Mouse (Mus musculus) cerebellum, adult 11 months (tissue): Measurements from ENCODE around the gene Cryba1.
"Not testable (repeated sequence)": the region's sequence is repeated elsewhere in the genome, so short reads cannot be mapped to it uniquely, and the experiment has no call there.

ENCODE experiments used
- DNase-seq: peaks from one replicate; pipeline ENCODE4 v3.0.0; 2022

The Cryba1 gene

GRCm38 (mm10) chr11:77725183-77725582, at the start of gene Cryba1:
Gene Cryba1, minus strand, starts transcription at chr11:77725283.
- DNase-seq = no peak

GRCm38 (mm10) chr11:77771879-77772713, 47.0 kb upstream of the Cryba1 start:
- DNase-seq = no peak

GRCm38 (mm10) chr11:77770346-77770745, 45.3 kb upstream of the Cryba1 start:
- no peak for DNase-seq

- DNase-seq = no peak
These were observed 44.4 kb upstream of the Cryba1 start for GRCm38 (mm10) chr11:77769496-77769895.

- DNase-seq = no peak
These were observed 41.4 kb upstream of the Cryba1 start for GRCm38 (mm10) chr11:77766351-77767001.

- DNase-seq = no peak
These were observed 40.3 kb upstream of the Cryba1 start for GRCm38 (mm10) chr11:77765459-77765777.

- DNase-seq = no peak
These were observed 39.8 kb upstream of the Cryba1 start for GRCm38 (mm10) chr11:77764694-77765458.

GRCm38 (mm10) chr11:77763673-77764340, 38.7 kb upstream of the Cryba1 start:
- DNase-seq = peak; percentile 55

- DNase-seq = peak; percentile 85
These were observed 37.9 kb upstream of the Cryba1 start, which contains the start of gene Myo18a for GRCm38 (mm10) chr11:77762783-77763672. Gene Myo18a, plus strand, starts transcription at chr11:77763246.

- DNase-seq = no peak
These were observed 34.9 kb upstream of the Cryba1 start for GRCm38 (mm10) chr11:77760031-77760430.

- DNase-seq = no peak
These were observed 28.4 kb upstream of the Cryba1 start for GRCm38 (mm10) chr11:77753469-77753868.

GRCm38 (mm10) chr11:77752525-77752924, 27.4 kb upstream of the Cryba1 start:
- DNase-seq = no peak

- no peak for DNase-seq
These were observed 23.9 kb upstream of the Cryba1 start for GRCm38 (mm10) chr11:77748996-77749395.

- DNase-seq = not testable (repeated sequence)
These were observed 22.0 kb upstream of the Cryba1 start for GRCm38 (mm10) chr11:77747103-77747502.

- DNase-seq = no peak
These were observed 21.6 kb upstream of the Cryba1 start for GRCm38 (mm10) chr11:77746652-77747051.

- peak; percentile 28 for DNase-seq
These were observed 18.9 kb upstream of the Cryba1 start for GRCm38 (mm10) chr11:77743966-77744365.

GRCm38 (mm10) chr11:77738555-77738954, 13.5 kb upstream of the Cryba1 start:
- DNase-seq = no peak

GRCm38 (mm10) chr11:77737289-77737688, 12.2 kb upstream of the Cryba1 start:
- DNase-seq = peak; percentile 82

- no peak for DNase-seq
These were observed 3.5 kb upstream of the Cryba1 start for GRCm38 (mm10) chr11:77728587-77728986.

- DNase-seq = no peak
These were observed 317 bp downstream of the Cryba1 start for GRCm38 (mm10) chr11:77724766-77725165.

GRCm38 (mm10) chr11:77721389-77721788, 3.7 kb downstream of the Cryba1 start:
- no peak for DNase-seq

- DNase-seq = no peak
These were observed 6.0 kb downstream of the Cryba1 start for GRCm38 (mm10) chr11:77719055-77719454.
